Mouse (Mus musculus): ENCODE data around the gene Eloa. TPM values are rescaled to one million over a fixed set of nuclear protein-coding genes. Genes with fewer than 3 reads are reported as not detected.

Eloa gene
- polyA plus RNA-seq, 1 experiment = 39.8 TPM

DNA sequence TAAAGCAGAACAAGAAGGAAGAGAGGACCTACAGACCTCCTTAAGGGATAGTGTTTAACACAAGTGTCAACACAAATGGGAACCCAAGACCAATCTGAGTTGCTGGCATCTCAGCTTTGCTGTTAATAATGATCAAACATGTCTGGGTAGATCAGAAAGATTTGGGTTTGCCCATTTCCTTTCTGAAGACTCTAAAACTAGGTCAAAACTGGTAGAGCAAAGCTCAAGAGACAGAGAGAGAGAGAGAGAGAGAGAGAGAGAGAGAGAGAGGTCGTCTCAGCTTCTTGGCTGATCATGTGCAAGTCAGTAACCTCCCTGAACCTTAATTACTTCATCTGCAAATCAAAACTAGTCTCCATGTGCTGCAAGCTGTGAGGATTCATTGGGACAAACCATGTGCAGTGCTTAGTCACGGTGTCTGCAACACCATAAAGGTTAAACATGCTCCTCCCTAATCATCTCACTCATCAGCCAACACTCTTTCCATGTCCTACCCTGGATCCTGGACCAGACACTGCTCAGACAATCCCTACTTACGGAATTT is 5.4 kb downstream of the Eloa start:
- Histone ChIP-seq H3K27ac (ENCODE audit: insufficient read depth, low read length) (no peak overlapping the region), H3K4me1 (ENCODE audit: control insufficient read depth, insufficient read depth, low read length) (peaks cover 9% of the 10 kb centered on the region), H3K4me3 (ENCODE audit: insufficient read depth, low read length) (no peak overlapping the region)
- TF ChIP-seq POLR2A (IDR thresholded peaks at IDR 0.05; ENCODE audit: low read depth, low read length) (no peak), CTCF (IDR thresholded peaks at IDR 0.05; ENCODE audit: borderline replicate concordance, insufficient read depth, low read length) (no peak)

GRCm38 (mm10) chr4:136010586-136010985 is 11.0 kb downstream of the Eloa start:
- H3K4me1 ChIP-seq (ENCODE audit: control insufficient read depth, insufficient read depth, low read length) = no peaks in the 10 kb centered on the region
- no peak for TF ChIP-seq POLR2A (IDR thresholded peaks at IDR 0.05; ENCODE audit: low read depth, low read length)
- TF ChIP-seq CTCF (IDR thresholded peaks at IDR 0.05; ENCODE audit: borderline replicate concordance, insufficient read depth, low read length) = no peak

DNA sequence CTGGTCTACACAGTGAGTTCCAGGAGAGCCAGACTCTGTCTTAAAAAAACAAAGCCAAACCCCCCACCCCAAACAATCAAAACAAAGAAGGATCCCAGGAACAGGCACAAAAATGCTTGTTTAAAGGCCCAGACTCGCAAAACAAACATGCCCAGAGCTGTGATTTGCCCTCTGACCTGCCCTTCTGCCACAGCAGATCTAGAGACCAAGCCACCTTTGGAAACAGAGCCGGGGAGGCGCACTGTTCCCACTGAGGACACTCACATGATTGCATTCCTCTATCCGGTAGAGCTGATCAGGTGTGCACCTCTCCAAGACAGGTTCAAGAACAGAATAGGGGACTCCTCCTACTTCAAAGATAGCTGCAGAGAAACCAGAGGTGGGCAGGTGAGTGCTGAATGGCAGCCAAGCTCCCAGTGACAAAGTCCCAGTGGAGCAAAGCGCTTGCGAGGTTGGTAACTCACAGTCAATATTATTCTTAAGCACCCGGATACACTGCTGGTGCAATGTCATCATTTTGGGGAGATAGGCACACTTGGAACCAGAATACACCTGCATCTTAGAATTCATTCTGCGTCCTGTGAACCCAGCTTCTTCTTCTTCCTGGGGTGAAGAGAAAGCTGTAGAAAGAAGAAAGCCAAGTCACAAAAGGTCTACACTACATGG is 12.6 kb downstream of the Eloa start:
- no peak overlapping the region for H3K4me3 ChIP-seq (ENCODE audit: insufficient read depth, low read length)
- H3K4me1 ChIP-seq (ENCODE audit: control insufficient read depth, insufficient read depth, low read length) = no peaks in the 10 kb centered on the region
- TF ChIP-seq POLR2A (IDR thresholded peaks at IDR 0.05; ENCODE audit: low read depth, low read length) (no peak), CTCF (IDR thresholded peaks at IDR 0.05; ENCODE audit: borderline replicate concordance, insufficient read depth, low read length) (no peak)
- no peak overlapping the region for H3K27ac ChIP-seq (ENCODE audit: insufficient read depth, low read length)

More at GRCm38 (mm10) chr4:136010586-136010985, 11.0 kb downstream of the Eloa start:
- no peak overlapping the region for H3K4me3 ChIP-seq (ENCODE audit: insufficient read depth, low read length)
- H3K27ac ChIP-seq (ENCODE audit: insufficient read depth, low read length) = no peak overlapping the region

GRCm38 (mm10) chr4:136006821-136007220 is 14.7 kb downstream of the Eloa start:
- Histone ChIP-seq H3K27ac (ENCODE audit: insufficient read depth, low read length) (no peak overlapping the region), H3K4me1 (ENCODE audit: control insufficient read depth, insufficient read depth, low read length) (no peaks in the 10 kb centered on the region), H3K4me3 (ENCODE audit: insufficient read depth, low read length) (no peak overlapping the region)
- TF ChIP-seq CTCF (IDR thresholded peaks at IDR 0.05; ENCODE audit: borderline replicate concordance, insufficient read depth, low read length) (no peak), POLR2A (IDR thresholded peaks at IDR 0.05; ENCODE audit: low read depth, low read length) (no peak)

- TF ChIP-seq CTCF (IDR thresholded peaks at IDR 0.05; ENCODE audit: borderline replicate concordance, insufficient read depth, low read length) (no peak), POLR2A (IDR thresholded peaks at IDR 0.05; ENCODE audit: low read depth, low read length) (no peak)
- Histone ChIP-seq H3K4me1 (ENCODE audit: control insufficient read depth, insufficient read depth, low read length) (no peaks in the 10 kb centered on the region), H3K27ac (ENCODE audit: insufficient read depth, low read length) (no peak overlapping the region), H3K4me3 (ENCODE audit: insufficient read depth, low read length) (no peak overlapping the region)
Measured at GRCm38 (mm10) chr4:136004921-136005320, 16.6 kb downstream of the Eloa start.

- Histone ChIP-seq H3K4me3 (ENCODE audit: insufficient read depth, low read length) (no peak overlapping the region), H3K4me1 (ENCODE audit: control insufficient read depth, insufficient read depth, low read length) (no peaks in the 10 kb centered on the region), H3K27ac (ENCODE audit: insufficient read depth, low read length) (no peak overlapping the region)
- TF ChIP-seq POLR2A (IDR thresholded peaks at IDR 0.05; ENCODE audit: low read depth, low read length) = no peak
- no peak for TF ChIP-seq CTCF (IDR thresholded peaks at IDR 0.05; ENCODE audit: borderline replicate concordance, insufficient read depth, low read length)
Measured at GRCm38 (mm10) chr4:136004107-136004675, 17.4 kb downstream of the Eloa start.

- TF ChIP-seq CTCF (IDR thresholded peaks at IDR 0.05; ENCODE audit: borderline replicate concordance, insufficient read depth, low read length) (no peak), POLR2A (IDR thresholded peaks at IDR 0.05; ENCODE audit: low read depth, low read length) (no peak)
- H3K4me1 ChIP-seq (ENCODE audit: control insufficient read depth, insufficient read depth, low read length) = no peaks in the 10 kb centered on the region
- H3K27ac ChIP-seq (ENCODE audit: insufficient read depth, low read length) = no peak overlapping the region
- no peak overlapping the region for H3K4me3 ChIP-seq (ENCODE audit: insufficient read depth, low read length)
Measured at GRCm38 (mm10) chr4:135995118-135995517, 26.4 kb downstream of the Eloa start.

GRCm38 (mm10) chr4:135993941-135994340 is 27.6 kb downstream of the Eloa start:
- H3K4me1 ChIP-seq (ENCODE audit: control insufficient read depth, insufficient read depth, low read length) = no peaks in the 10 kb centered on the region
- TF ChIP-seq POLR2A (IDR thresholded peaks at IDR 0.05; ENCODE audit: low read depth, low read length) = no peak
- no peak for TF ChIP-seq CTCF (IDR thresholded peaks at IDR 0.05; ENCODE audit: borderline replicate concordance, insufficient read depth, low read length)
- no peak overlapping the region for H3K27ac ChIP-seq (ENCODE audit: insufficient read depth, low read length)
- no peak overlapping the region for H3K4me3 ChIP-seq (ENCODE audit: insufficient read depth, low read length)

DNA sequence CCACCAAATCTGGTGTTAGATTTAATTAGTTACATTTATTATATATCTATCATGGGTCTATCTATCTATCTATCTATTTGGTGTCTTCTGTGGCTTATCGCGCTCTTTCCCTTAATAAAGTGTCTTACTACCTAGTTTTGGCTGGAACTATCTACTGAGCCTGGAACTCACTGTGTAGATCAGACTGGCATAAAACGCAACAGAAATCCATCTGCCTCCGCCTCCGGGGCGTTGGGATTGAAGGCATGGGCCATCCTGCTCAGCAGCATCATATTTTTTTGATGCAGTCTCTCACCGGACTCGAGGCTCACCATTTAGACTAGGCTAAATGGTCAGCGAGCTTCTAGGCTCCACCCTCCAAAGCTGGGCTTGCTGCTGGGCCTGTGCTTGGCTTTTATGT is 33.8 kb downstream of the Eloa start:
- TF ChIP-seq POLR2A (IDR thresholded peaks at IDR 0.05; ENCODE audit: low read depth, low read length) (no peak), CTCF (IDR thresholded peaks at IDR 0.05; ENCODE audit: borderline replicate concordance, insufficient read depth, low read length) (no peak)
- H3K4me1 ChIP-seq (ENCODE audit: control insufficient read depth, insufficient read depth, low read length) = peaks cover 4% of the 10 kb centered on the region

More for the DNA sequence above, 33.8 kb downstream of the Eloa start:
- Histone ChIP-seq H3K4me3 (ENCODE audit: insufficient read depth, low read length) (no peak overlapping the region), H3K27ac (ENCODE audit: insufficient read depth, low read length) (0 out of 2 replicates have a peak overlapping the region, but pooled peaks have one; percentile 28)
